Mouse (Mus musculus) embryo, embryonic 10.5 days (tissue): Measurements from ENCODE around the gene Cst3.

Experiments used
- DNase-seq: peaks from one replicate; pipeline ENCODE4 v3.0.0-alpha.2; 2015; ENCODE audit warnings: low spot score

Cst3 gene

DNA sequence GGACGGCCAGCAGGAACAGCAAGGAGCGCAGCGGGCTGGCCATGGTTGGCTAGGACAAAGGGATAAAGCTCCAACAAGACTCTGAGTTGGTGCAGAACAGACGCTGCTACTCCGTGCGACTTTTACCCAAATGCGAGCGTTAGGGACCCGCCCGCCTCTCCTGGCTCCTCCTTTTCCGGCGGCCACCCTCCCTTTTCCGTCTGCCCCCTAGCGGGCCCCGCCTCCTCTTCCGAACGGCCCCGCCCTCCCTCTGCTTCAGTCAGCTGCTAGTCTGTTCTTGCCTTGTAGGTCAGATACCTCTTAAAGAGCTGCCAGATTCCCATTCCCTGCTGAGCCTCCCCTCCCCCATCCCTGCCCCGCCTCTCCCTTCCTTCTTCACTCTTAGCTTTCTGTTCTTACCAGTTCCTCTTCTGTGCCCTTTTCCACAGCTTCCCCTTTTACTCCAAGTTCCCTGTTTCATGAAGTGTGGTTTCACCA lies at the start of gene Cst3:
Gene Cst3, minus strand, starts transcription at position 358 of the 477 bp plus-strand sequence.
- DNase-seq = peak; percentile 92

DNA sequence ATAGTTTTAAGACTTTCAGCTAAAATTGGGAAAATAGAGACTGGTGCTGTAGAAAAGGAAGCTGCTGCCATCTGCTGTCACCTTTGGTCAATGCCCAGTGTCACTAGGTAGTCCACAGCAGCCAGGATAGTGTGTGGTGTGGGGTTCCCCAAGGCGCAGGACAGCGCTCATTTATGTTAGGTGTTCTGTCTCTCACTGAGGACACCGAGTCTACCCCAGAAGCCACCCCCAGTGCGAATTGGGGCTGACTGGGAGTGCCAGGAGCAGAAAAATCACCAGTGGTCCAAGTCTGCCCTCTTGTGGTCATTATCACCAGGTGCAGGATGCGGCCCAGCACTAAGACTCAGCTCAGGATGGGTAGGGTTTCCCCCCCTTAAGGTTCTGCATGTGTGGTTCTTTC lies 26.8 kb upstream of the Cst3 start:
- peak; percentile 73 for DNase-seq

DNA sequence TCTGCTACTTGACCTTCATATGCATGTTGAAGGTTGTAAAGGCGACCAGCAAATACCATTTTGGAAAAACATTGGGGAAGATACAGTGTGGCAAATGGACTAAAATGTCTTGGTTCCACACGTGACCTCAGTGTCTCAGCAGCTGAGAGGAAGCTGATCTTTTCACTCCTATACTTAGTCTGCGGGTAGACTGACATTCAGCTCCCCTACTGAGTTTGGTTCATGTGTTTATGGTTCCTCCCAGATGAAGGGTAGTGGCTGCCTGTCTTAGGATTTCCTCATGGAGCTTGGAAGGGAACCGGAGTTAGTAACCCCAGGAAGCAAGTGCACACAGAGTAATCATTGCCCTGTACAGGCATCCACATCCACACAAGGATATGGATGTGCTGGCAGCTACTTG lies 24.8 kb upstream of the Cst3 start:
- no peak for DNase-seq

DNA sequence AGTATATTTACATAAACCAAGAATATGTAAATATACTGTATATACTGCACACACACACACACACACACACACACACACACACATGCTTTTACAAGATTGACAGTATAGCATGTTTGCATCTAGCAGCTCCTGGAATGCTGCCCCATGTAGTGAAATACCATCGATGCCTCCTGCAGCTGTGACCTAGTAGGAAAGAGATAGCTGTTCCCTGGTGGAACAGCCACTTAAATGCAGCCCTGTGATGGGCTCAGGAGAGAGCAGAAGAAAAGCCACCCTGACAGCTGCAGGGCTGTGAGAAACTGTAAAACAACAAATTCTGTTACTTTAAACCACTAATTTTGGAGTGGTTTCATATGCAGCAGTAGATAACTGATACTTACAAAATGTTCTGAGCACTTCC lies 20.7 kb upstream of the Cst3 start:
- DNase-seq = no peak

DNA sequence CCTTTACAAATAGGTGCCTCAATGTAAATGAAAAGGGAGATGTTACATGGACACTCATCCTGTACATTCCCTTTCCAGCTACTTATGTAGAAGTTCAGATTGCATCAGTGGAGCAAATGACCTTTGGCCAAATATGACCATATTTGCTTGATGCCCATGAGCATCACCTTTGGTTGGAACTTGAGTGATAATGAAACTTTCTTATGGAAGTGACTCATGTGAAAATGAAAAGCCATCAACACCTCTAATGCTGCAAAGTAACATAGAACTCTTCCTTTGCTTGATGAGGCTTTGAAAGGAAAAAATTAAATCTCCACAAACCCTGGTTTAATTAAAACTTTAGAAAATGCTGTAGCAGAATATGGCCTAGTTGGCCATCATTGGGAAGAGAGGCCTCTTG lies 17.6 kb upstream of the Cst3 start:
- DNase-seq = no peak

DNA sequence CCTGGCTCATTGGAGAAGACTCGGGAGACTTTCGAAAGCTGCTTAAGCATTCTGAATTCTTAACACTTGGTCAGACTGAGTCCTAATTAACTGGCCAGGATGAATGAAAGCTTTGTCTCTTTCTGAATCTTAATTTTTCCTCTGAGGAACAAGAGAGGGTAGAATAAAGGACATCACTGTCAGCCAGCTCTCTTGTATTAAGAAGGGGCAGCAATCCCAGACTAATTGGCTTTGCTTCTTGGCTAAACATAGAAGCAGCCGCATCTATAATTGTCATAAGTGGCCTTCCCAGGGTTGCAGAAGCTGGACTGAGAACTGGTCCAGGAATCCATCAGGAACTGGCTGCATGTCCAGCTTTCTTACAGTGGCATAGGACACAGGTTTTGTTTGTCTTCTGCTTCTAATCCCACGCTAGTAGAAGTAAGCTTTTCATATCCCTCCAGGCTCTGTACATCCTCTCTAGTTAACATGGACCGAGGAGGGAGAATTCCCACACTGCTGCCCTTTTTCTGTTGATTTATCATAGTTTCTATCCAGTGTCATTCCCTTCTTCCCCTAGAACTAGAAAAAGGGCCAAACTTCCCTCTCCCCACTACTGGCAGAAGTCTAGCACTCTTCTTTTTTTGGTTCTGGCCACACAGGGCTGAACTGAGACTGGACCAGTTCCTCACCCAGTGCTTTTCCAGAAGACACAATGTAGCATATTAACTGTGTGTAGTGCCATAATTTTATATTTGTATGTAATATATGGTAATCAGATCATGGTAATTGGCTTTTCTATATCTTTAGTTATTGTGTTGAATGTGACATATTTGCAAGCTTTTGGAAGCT lies 14.7 kb upstream of the Cst3 start:
- DNase-seq = peak; percentile 50

DNA sequence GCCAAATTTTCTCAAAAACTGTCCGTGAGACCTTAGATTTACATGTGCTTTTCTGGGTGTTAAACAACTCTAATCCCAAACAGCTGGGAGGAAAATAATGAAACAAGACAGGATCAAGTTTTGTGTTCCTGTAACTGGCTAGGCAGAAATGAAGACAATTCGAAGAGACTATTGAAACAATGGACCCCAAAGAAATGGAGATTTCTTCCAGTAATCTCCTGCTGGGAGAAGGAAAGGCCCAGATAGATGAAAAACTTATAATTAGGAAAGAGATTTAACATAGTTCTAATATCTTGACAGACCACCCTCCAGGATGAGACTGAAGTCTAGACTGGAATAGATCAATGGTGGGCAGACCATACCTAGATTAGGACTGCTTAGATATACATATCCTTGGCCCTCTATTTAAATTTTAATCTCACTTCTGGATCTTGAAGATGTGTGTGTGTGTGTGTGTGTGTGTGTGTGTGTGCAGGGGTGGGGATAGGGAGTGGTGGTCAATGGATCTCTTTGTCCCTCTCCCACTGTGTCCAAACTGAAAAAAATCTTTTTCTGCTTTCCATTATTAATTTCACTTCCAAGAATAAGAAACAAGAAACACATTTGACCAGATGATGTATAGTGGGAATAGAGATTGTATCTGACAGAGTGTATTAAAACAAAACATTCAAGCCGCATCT lies 14.0 kb upstream of the Cst3 start:
- DNase-seq = no peak

DNA sequence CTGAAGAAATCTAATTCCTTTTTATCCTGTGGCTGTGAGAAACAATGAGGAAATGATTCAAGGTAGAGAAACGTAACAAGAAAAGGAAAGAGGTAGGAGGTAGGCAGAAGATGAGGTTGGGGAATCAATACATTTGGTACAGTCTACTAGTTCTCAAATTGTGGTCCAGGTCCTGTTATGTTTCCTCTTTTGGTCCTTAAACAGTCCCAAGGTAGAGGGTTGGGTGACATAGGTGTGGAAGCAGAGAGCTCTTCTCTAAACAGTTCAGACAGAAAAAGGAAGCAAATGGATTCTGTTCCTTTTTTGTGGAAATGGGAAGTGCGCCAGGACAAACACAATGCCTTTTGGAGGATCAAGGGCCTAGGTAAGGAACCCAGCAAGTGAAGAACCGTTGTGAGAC lies 13.4 kb upstream of the Cst3 start:
- DNase-seq = no peak

DNA sequence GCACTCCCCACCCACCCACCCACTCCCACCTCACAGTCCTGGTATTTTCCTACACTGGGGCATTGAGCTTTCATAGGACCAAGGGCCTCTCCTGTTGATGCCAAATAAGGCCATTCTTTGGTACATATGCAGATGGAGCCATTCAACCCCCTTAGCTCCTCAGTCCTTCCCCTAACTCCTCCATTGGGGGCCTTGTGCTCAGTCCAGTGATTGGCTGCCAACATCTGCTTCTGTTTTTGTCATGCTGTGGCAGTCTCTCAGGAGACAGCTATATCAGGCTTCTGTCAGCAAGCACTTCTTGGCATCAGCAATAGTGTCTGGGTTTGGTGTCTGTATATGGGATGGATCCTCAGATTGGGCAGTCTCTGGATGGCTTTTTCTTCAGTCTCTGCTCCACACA lies 9.2 kb upstream of the Cst3 start:
- no peak for DNase-seq

DNA sequence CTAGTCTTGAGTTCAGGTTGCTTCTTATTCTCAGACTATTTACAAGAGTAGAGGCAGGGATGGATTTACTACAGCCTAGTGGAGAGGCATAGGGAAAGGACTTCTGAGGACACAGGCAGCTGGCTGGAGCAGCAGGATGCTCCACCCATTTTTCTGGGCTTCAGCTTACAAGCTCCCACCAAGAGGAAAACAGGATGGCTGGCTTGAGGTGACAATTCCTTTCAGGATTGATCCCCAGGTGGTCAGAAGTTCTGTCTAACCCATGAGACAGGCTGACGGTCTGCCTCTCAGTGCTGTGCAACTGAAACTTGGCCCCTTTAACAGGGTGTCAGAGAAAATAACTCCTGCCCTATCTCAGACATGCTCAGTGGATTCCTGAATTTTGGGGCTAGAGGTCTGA lies 3.7 kb upstream of the Cst3 start:
- DNase-seq = no peak

DNA sequence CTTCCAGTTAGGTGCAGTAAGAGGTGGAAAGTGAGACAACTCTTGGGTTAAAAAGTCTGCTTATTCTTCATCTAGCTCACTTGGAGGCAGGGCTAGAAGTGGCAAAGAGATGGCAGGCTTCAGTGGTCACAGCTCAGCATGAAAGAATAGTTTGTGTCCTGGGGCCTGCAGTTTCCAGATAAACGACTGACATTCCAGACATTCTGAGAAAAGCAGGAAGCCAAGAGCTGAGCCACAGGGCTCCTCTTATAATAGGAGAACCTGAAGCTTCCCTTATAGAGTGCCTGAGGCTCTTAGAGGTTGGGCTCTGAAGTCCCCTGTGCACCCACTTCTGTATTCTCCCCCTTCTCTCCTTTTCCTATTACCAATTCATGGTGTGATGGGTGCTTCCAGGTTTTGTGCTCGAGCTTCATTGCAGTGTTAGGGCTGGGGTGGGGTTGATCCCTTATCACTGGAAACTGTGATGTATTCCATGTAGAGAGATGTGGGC lies 3.2 kb upstream of the Cst3 start:
- DNase-seq = no peak

DNA sequence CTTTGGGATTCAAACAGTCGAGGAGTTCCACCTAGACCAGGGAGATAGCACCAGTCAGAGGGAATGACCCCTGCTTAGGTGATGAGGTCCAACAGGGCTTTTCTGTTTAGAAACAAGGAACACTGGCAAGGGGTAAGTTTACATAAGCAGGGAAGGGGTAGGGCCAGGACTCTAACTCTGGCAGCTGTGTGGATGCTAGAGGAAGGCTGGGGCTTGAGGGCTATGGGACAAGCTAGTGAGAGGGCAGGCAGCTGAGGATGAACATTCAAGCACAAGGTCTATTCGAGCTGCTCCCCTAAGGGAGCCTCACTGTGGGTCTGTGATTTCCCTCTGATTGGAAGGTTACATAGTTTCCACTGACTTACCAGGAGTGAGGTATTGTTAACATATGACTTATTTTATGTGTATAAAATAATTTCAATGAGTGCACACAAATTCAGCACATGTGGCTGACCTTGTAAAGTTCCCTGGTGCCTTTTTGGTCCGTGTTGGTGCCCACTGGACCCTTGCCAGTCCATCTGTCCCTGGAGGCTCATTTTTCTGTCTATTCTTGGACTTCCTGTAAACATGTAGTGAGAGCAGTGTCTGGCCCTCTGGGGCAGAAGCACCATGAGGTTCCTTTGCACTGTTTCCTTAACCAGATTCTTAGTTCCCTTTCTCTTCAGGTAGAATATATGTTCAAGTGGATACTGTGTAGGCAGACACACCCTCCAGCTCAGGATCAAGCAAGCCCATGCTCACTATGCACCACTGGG lies 1.7 kb upstream of the Cst3 start:
- no peak for DNase-seq

DNA sequence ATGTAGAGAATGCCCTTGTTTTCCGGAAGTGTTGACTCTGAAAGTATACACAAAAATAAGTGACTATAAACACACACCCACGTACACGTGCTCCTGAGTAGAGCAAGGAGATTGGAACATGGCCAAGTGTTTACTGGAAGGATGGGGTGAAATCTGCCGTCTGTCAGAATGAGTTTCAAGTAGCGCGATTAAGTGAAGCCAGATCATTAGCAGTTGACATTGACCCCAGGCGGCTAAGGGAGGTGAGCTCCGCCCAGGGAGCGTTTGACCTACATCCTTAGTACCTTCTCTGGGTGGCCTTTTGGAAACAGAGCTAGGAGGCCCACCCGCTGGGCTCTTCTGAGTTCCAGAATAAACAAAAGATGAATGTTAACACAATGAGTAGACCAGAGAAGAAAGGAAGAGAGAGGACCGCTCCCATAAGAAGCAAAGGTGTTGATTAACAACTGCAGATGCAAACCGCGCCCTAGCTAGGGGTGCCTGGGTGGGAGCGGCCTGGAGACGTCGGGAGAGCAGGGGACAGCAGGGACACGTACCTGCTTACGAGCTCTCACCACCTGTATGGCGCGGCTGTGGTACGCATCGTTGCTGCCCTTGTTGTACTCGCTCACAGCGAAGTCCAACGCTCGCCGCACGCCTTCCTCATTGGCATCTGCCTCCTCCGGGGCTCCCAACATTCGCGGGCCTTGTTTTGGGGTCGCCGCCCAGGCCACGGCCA lies 716 bp downstream of the Cst3 start:
- peak; percentile 55 for DNase-seq

DNA sequence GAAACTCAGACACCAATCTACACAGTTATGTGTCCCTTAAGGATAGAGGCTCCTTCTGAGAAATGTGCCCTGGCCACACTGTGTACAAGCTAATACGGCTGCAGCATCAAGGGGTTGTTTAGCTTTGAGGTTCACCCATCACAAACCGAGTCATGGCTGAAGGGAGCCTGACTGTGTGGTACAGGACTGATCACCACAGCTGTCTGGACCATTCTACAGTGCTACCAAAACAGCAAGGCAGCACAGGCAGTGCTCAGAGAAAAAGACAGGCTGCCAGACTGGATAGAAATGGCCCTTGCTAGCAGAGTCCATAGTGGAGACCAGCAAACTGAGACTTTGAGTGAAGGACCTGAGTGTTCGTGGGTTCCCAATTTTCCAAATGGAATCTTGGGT lies 1.3 kb downstream of the Cst3 start:
- no peak for DNase-seq

DNA sequence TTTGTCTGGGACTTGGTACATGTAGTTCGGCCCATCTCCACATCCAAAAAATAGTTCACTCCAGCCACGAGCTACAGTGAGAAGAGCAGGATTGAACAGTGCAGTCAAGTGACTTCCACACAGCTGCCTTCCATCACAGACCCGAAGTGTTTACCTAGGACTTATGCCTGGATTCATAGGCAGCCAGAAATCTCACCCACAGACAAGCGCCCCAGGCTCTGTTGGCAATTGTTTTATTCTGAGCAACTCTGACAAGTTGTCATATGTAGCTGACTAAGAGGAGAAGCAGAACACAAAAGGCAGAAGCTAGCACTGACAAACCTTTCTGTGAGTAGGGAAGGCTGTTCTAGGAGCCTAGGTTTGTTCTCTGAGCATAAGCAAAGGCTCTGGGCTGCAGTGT lies 2.6 kb downstream of the Cst3 start:
- no peak for DNase-seq

DNA sequence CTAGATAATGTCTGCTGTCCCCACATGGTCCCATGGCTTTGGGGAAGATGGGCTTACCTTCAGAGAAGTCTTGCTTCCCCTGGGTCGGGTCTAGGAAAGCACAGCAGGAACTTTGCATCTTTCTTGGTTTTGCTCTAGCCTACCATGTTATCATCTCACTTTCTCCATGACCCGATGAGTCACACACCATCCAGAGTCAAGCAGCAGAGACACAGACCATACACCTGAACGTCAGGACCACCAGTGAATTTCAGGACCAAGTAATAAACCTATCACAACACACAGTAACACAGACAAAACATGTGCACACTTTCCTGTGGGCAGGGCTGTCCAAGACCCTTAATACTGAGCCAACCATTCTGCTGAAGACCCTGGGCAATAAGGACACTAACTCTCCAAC lies 5.0 kb downstream of the Cst3 start:
- DNase-seq = no peak

DNA sequence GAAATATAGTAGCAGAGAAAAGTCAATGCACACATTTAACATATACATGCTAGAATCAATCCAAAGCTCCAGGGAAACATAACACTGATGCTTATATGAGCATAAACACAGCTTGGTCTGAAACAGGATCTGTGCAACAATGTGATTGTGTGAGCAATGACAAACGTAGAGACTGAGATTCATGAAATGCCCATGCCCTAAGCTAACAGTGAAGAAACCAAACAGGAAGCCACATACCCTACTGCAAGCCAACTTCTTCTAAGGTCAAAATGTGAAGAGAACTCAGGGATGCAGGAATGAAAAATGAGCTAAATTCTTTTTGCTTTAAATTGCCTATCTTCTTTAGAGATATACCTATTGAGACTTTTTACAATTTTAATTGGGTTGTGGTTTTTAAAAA lies 6.5 kb downstream of the Cst3 start:
- no peak for DNase-seq

DNA sequence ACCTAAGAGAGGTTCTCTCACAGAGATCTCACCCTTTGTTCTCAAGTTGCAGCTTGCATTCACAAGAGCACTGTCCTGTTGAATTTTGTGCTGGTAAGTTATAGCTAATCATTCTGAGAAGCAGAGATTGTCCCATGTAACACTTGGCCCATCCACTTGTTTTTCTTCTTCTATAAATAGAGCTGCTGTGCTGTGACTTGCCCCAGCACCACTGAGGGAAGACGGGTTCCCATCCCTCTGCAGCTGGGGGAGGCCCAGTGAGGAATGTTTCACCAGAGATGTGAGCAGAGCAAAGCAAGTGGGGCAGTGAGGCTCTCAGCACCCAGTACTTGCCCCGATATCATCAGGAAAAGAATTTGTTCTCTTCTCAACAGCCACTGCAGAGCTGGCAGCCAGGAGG lies 10.5 kb downstream of the Cst3 start, which contains the start of gene 9230104L09Rik:
Gene 9230104L09Rik, minus strand, starts transcription at position 73 of the 400 bp plus-strand sequence.
- no peak for DNase-seq

DNA sequence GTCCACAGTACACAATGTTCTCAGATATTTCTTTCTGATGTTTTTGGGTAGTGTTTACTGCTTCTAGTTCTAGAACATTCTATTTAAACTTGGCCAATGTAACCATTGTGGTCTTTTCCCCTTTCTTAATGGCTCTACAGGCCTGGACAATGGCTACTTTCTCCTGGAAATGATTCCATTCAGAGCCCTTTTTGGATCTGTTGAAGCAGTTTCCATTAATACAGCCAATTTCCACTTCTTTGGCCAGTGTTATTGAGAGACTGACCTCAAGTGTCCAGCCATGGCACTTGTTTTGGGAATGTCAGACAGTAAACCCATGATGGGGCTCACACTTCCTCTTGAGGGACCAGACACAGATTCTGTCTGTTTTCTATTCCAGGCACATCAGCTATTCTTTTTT lies 13.8 kb downstream of the Cst3 start:
- no peak for DNase-seq

DNA sequence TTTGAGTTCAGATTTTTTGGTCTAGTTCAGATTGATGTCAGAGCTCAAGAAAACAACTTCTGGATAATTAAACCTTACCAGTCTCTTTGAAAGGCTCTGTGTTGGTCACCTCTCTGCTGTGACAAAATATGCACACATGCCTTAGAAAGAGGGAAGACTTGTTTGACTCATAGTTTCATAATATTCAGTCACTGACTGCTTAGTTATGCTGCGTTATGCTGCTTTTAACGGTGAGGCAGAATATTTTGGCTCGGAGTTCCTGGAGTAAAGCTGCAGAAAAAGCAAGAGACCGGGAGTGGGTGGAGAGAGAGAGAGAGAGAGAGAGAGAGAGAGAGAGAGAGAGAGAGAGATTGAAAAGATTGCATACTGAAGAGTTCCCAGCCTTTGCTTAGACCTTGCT lies 14.5 kb downstream of the Cst3 start:
- DNase-seq = no peak

DNA sequence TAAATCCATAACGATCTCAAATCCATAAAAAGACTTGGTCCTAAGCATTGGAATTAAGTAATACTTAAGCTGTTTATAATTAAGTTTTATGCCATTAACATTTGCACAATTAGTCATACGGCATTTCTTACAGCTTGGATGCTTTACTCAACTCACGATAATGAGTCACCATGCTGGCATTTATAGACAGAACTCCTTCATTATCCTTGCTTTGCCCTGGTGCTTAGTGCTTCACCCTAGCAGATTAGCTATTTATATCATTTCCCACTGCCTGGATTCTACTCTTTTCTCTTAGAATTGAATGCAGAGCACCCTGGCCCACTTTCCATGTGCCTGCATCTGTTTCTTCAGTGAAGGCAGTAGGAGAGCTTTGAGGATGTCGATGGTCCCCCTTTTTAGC lies 18.0 kb downstream of the Cst3 start:
- DNase-seq = no peak
